Mouse (Mus musculus) midbrain, embryonic 14.5 days (tissue): ENCODE measurements around the gene Cptp. TPM values are rescaled to one million over a fixed set of nuclear protein-coding genes. Genes with fewer than 3 reads are reported as not detected.

ENCODE experiments used
- microRNA-seq: library from miRNA; unstranded; fragments of <30 nt; microRNA quantifications from one replicate; pipeline ENCODE4, GENCODE M21; 2016
- polyA plus RNA-seq: library from polyadenylated mRNA; unstranded; fragments of >200 nt; fragmentation: Nextera tagmentation; extraction: Ambion mirVana; gene quantifications from 2 replicates; pipeline ENCODE4 v1.2.1, GENCODE M21; 2014

Cptp gene
- polyA plus RNA-seq, 1 experiment from 2014 or later, result 31.2 TPM

Small RNA genes lying within 50 kb of the gene (microRNA-seq; reads per million reads assigned to microRNA genes)
- not detected for gene Gm22991

Other genes with a start within 250 kb of the Cptp start
- 49.4 and 49.9 TPM in 2 replicates for gene Cdk11b, start 244.6 kb downstream of the Cptp start, polyA plus RNA-seq
- gene Gm10563, start 224.0 kb downstream of the Cptp start, polyA plus RNA-seq, result not detected in 2 replicates
- 2.5 and 3.9 TPM in 2 replicates for gene Mmp23, start 216.1 kb downstream of the Cptp start, polyA plus RNA-seq
- gene Mib2, start 200.2 kb downstream of the Cptp start, polyA plus RNA-seq, result 39.6 and 40.8 TPM in 2 replicates
- gene Fndc10, start 175.1 kb downstream of the Cptp start, polyA plus RNA-seq, result 6.3 and 13.8 TPM in 2 replicates
- gene Ssu72, start 164.6 kb downstream of the Cptp start, polyA plus RNA-seq, result 162 and 177 TPM in 2 replicates
- gene Tmem240, start 134.6 kb downstream of the Cptp start, polyA plus RNA-seq, result 7.5 and 19.8 TPM in 2 replicates
- 77.4 and 79.8 TPM in 2 replicates for gene Atad3a, start 108.3 kb downstream of the Cptp start, polyA plus RNA-seq
- gene Vwa1, start 94.7 kb downstream of the Cptp start, polyA plus RNA-seq, result 18.0 and 24.4 TPM in 2 replicates
- gene Tmem88b, start 83.6 kb downstream of the Cptp start, polyA plus RNA-seq, result 0.43 and 0.51 TPM in 2 replicates
- gene Ankrd65, start 79.0 kb downstream of the Cptp start, polyA plus RNA-seq, result not detected in 2 replicates
- gene Mrpl20, start 66.6 kb downstream of the Cptp start, polyA plus RNA-seq, result 255 and 298 TPM in 2 replicates
- 134 and 162 TPM in 2 replicates for gene Ccnl2, start 57.0 kb downstream of the Cptp start, polyA plus RNA-seq
- 118 and 129 TPM in 2 replicates for gene Aurkaip1, start 38.2 kb downstream of the Cptp start, polyA plus RNA-seq
- 6.0 and 17.5 TPM in 2 replicates for gene Mxra8, start 29.8 kb downstream of the Cptp start, polyA plus RNA-seq
- gene Dvl1, start 22.0 kb downstream of the Cptp start, polyA plus RNA-seq, result 15.3 and 18.0 TPM in 2 replicates
- gene Tas1r3, start 6.1 kb downstream of the Cptp start, polyA plus RNA-seq, result 0.31 and 0.57 TPM in 2 replicates
- gene Ints11, start 106 bp upstream of the Cptp start, polyA plus RNA-seq, result 78.2 and 83.2 TPM in 2 replicates
- gene Pusl1, start 22.3 kb upstream of the Cptp start, polyA plus RNA-seq, result 45.8 and 54.5 TPM in 2 replicates
- 76.6 and 84.8 TPM in 2 replicates for gene Acap3, start 22.4 kb upstream of the Cptp start, polyA plus RNA-seq
- 131 and 138 TPM in 2 replicates for gene Ube2j2, start 74.4 kb upstream of the Cptp start, polyA plus RNA-seq
- 7.1 and 8.3 TPM in 2 replicates for gene C1qtnf12, start 92.9 kb upstream of the Cptp start, polyA plus RNA-seq
- gene B3galt6, start 123.2 kb upstream of the Cptp start, polyA plus RNA-seq, result 36.3 and 38.7 TPM in 2 replicates
- 105 and 112 TPM in 2 replicates for gene Sdf4, start 123.4 kb upstream of the Cptp start, polyA plus RNA-seq
- 0.47 and 0.49 TPM in 2 replicates for gene Tnfrsf4, start 144.4 kb upstream of the Cptp start, polyA plus RNA-seq
- gene Tnfrsf18, start 156.7 kb upstream of the Cptp start, polyA plus RNA-seq, result 1.4 and 2.4 TPM in 2 replicates
- gene Ttll10, start 190.0 kb upstream of the Cptp start, polyA plus RNA-seq, result 0.28 TPM in 1 of 2 replicates, not detected in the other
- gene 9430015G10Rik, start 240.5 kb upstream of the Cptp start, polyA plus RNA-seq, result 26.1 and 32.8 TPM in 2 replicates